Mouse (Mus musculus): ENCODE data around the gene Plk1. TPM values are rescaled to one million over a fixed set of nuclear protein-coding genes. Genes with fewer than 3 reads are reported as not detected.

Plk1 gene
- polyA plus RNA-seq, 1 experiment from 2014 or later, result 46.6 TPM

DNA sequence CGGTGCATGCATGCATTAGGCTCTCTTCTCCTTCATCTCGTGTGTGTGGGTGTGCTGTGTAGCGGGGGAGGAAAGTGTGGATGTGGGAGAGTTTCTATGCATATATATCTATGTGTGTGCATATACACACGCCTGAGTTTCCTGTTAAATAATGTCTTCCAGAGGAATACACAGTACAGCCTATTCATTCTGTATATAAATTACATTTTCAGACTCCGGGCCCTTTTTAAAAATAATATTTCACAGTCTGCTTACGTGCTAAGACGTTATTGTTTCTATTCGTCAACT, 26.0 kb upstream of the Plk1 start:
- WGBS, result 18% methylated on average over 8 of the region's 8 CpGs
- no peak for ATAC-seq (replicated peaks; ENCODE audit: low FRiP score, low read depth)

DNA sequence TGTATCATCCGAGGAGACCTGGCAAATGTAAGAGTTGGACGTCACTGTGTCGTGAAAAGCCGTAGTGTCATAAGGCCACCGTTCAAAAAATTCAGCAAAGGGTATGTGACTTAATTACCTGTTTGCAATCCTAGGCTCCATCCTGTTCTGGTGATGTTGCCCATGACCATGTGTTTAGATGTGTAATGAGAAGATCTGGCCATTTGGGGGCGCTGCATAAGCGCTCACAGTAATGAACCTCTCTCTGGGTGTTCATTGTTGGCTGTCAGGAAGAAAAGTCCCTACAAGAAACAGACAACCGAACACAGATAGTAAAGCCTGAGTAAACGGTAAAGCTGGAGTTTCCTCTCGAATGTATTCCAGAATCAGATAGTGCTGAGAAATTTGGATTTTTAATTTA, 24.2 kb upstream of the Plk1 start:
- peak; percentile 15 for DNase-seq (ENCODE audit: low spot score)
- WGBS, result 73% methylated on average over 10 of the region's 10 CpGs

More for the DNA sequence above, 26.0 kb upstream of the Plk1 start:
- H3K4me2 ChIP-seq (ENCODE audit: low read length), result peak overlapping the region; percentile 69
- H3K27me3 ChIP-seq (ENCODE audit: insufficient read depth, low read length), result no peaks in the 10 kb centered on the region
- TF ChIP-seq CTCF (IDR thresholded peaks at IDR 0.05; ENCODE audit: low read depth), result no peak
- H3K9ac ChIP-seq (ENCODE audit: low read depth, low read length), result peak overlapping the region; percentile 65
- DNase-seq (ENCODE audit: low spot score), result no peak
- H3K36me3 ChIP-seq (ENCODE audit: insufficient read depth, low read length), result peaks cover 11% of the 10 kb centered on the region; the same call in 1 of the 2 replicates
- peak overlapping the region; percentile 88 for H3K4me3 ChIP-seq (replicated peaks; ENCODE audit: low read depth, low read length)
- peak overlapping the region; percentile 70 for H3K27ac ChIP-seq
- H3K4me1 ChIP-seq (replicated peaks; ENCODE audit: insufficient read depth, low read length), result no peaks in the 10 kb centered on the region
- no peaks in the 10 kb centered on the region for H3K9me3 ChIP-seq (replicated peaks; ENCODE audit: low read length)

DNA sequence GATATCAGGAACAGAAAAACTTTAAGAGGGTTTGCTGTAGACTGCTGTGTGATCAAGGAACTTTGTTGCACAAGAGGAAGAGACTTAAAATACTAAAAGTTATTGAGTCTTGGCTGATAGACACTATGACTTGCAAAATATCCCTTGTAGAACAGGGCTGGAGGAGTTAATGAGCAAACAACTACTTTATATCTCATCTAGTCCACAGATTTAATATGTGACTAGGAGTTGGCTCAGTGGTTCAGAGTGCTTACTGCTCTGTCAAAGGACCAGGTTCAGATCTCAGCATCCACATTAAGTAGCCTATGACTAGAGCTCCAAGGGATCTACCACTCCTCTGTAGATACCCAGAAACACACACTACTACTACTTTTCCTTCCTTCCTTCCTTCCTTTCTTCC, 22.2 kb upstream of the Plk1 start:
- Histone ChIP-seq H3K4me2 (ENCODE audit: low read length) (no peak overlapping the region), H3K4me3 (replicated peaks; ENCODE audit: low read depth, low read length) (no peak overlapping the region), H3K4me1 (replicated peaks; ENCODE audit: insufficient read depth, low read length) (no peaks in the 10 kb centered on the region), H3K27ac (no peak overlapping the region), H3K9me3 (replicated peaks; ENCODE audit: low read length) (no peaks in the 10 kb centered on the region), H3K9ac (ENCODE audit: low read depth, low read length) (no peak overlapping the region), H3K36me3 (ENCODE audit: insufficient read depth, low read length) (peaks cover 45% of the 10 kb centered on the region), H3K27me3 (ENCODE audit: insufficient read depth, low read length) (no peaks in the 10 kb centered on the region)
- ATAC-seq (replicated peaks; ENCODE audit: low FRiP score, low read depth) (no peak), DNase-seq (ENCODE audit: low spot score) (no peak)
- no peak for TF ChIP-seq CTCF (IDR thresholded peaks at IDR 0.05; ENCODE audit: low read depth)

More for the DNA sequence above, 24.2 kb upstream of the Plk1 start:
- H3K4me2 ChIP-seq (ENCODE audit: low read length), result no peak overlapping the region
- H3K27ac ChIP-seq, result no peak overlapping the region
- no peak overlapping the region for H3K4me3 ChIP-seq (replicated peaks; ENCODE audit: low read depth, low read length)
- H3K4me1 ChIP-seq (replicated peaks; ENCODE audit: insufficient read depth, low read length), result no peaks in the 10 kb centered on the region
- H3K27me3 ChIP-seq (ENCODE audit: insufficient read depth, low read length), result no peaks in the 10 kb centered on the region
- peaks cover 29% of the 10 kb centered on the region; the same call in 1 of the 2 replicates for H3K36me3 ChIP-seq (ENCODE audit: insufficient read depth, low read length)
- H3K9ac ChIP-seq (ENCODE audit: low read depth, low read length), result no peak overlapping the region
- ATAC-seq (replicated peaks; ENCODE audit: low FRiP score, low read depth), result no peak
- H3K9me3 ChIP-seq (replicated peaks; ENCODE audit: low read length), result no peaks in the 10 kb centered on the region
- TF ChIP-seq CTCF (IDR thresholded peaks at IDR 0.05; ENCODE audit: low read depth), result peak; percentile 45; the same call in 1 of the 2 replicates

DNA sequence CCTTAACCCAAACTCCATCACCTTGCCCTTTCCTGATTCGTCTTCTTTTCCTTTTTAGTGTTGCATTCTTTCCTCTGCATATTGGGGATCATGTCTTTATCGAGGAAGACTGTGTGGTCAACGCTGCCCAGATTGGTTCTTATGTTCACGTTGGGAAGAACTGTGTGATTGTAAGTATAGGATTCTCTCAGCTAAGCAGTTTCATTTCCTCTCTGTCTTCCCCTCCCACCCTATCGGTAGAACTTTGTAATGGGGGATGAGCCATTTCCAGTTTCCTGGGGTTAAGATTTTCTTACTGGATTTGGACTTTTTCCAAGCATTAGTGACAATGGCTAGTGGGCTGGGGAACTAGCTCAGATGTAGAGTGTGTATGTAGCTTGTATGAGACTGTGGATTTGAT, 21.0 kb upstream of the Plk1 start:
- H3K4me1 ChIP-seq (replicated peaks; ENCODE audit: insufficient read depth, low read length), result no peaks in the 10 kb centered on the region
- 84% methylated on average over 5 of the region's 5 CpGs for WGBS
- ATAC-seq (replicated peaks; ENCODE audit: low FRiP score, low read depth), result no peak

DNA sequence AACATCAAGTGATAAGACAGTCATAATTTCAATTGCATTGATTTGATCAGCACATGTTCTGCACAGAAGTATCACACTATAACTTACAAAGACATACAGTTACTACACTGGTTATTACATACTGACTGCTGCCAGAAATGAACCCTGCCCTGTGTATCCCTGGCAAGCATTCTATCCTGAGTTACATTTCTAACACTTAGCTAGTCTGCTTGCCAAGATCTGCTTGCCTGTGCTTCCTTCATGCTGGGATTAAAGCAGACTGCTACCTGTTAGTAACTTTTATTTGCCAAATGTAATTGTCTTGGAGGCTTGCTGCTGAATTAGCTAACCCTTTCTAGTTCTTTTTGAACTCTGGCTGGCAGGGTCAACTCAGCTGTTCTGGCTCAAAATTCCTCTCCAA, 18.2 kb upstream of the Plk1 start:
- no peaks in the 10 kb centered on the region for H3K4me1 ChIP-seq (replicated peaks; ENCODE audit: insufficient read depth, low read length)
- H3K4me2 ChIP-seq (ENCODE audit: low read length), result no peak overlapping the region
- H3K9me3 ChIP-seq (replicated peaks; ENCODE audit: low read length), result no peaks in the 10 kb centered on the region
- no peak for TF ChIP-seq CTCF (IDR thresholded peaks at IDR 0.05; ENCODE audit: low read depth)
- H3K9ac ChIP-seq (ENCODE audit: low read depth, low read length), result no peak overlapping the region
- ATAC-seq (replicated peaks; ENCODE audit: low FRiP score, low read depth) (no peak), DNase-seq (ENCODE audit: low spot score) (no peak)
- peaks cover 64% of the 10 kb centered on the region for H3K36me3 ChIP-seq (ENCODE audit: insufficient read depth, low read length)
- no peak overlapping the region for H3K27ac ChIP-seq
- no peak overlapping the region for H3K4me3 ChIP-seq (replicated peaks; ENCODE audit: low read depth, low read length)
- no peaks in the 10 kb centered on the region for H3K27me3 ChIP-seq (ENCODE audit: insufficient read depth, low read length)

More for the DNA sequence above, 21.0 kb upstream of the Plk1 start:
- H3K27me3 ChIP-seq (ENCODE audit: insufficient read depth, low read length), result no peaks in the 10 kb centered on the region
- H3K36me3 ChIP-seq (ENCODE audit: insufficient read depth, low read length), result peaks cover 52% of the 10 kb centered on the region
- no peak overlapping the region for H3K4me2 ChIP-seq (ENCODE audit: low read length)
- no peak for TF ChIP-seq CTCF (IDR thresholded peaks at IDR 0.05; ENCODE audit: low read depth)
- H3K9me3 ChIP-seq (replicated peaks; ENCODE audit: low read length), result no peaks in the 10 kb centered on the region
- H3K9ac ChIP-seq (ENCODE audit: low read depth, low read length), result no peak overlapping the region
- no peak overlapping the region for H3K27ac ChIP-seq
- no peak for DNase-seq (ENCODE audit: low spot score)
- no peak overlapping the region for H3K4me3 ChIP-seq (replicated peaks; ENCODE audit: low read depth, low read length)

DNA sequence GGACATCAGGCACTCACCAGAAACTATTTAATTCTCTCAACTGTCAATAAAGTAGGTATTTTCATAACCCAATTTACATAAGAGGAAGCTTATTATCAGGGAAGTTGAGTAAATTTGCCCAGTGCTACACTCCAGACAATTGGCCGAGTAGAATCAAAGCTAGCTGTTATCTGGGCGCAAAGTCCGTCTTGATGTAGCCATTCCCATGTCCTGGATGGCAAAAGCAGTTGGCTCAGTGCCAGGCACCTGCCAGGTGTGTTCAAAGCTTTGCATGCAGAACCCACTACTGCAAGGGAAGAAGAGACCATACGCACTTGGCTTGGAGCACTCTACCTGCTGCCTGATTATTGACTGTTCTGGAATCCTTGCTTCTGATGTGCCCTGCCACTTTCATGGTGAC, 6.8 kb upstream of the Plk1 start:
- no peak overlapping the region for H3K9ac ChIP-seq (ENCODE audit: low read depth, low read length)
- DNase-seq (ENCODE audit: low spot score) (no peak), ATAC-seq (replicated peaks; ENCODE audit: low FRiP score, low read depth) (no peak)
- no peak overlapping the region for H3K4me2 ChIP-seq (ENCODE audit: low read length)
- H3K9me3 ChIP-seq (replicated peaks; ENCODE audit: low read length), result no peaks in the 10 kb centered on the region
- WGBS, result 86% methylated on average over 4 of the region's 4 CpGs
- peaks cover 15% of the 10 kb centered on the region; the same call in 1 of the 2 replicates for H3K36me3 ChIP-seq (ENCODE audit: insufficient read depth, low read length)
- no peaks in the 10 kb centered on the region for H3K27me3 ChIP-seq (ENCODE audit: insufficient read depth, low read length)
- no peak overlapping the region for H3K4me3 ChIP-seq (replicated peaks; ENCODE audit: low read depth, low read length)
- H3K27ac ChIP-seq, result no peak overlapping the region
- no peak for TF ChIP-seq CTCF (IDR thresholded peaks at IDR 0.05; ENCODE audit: low read depth)
- no peaks in the 10 kb centered on the region for H3K4me1 ChIP-seq (replicated peaks; ENCODE audit: insufficient read depth, low read length)

DNA sequence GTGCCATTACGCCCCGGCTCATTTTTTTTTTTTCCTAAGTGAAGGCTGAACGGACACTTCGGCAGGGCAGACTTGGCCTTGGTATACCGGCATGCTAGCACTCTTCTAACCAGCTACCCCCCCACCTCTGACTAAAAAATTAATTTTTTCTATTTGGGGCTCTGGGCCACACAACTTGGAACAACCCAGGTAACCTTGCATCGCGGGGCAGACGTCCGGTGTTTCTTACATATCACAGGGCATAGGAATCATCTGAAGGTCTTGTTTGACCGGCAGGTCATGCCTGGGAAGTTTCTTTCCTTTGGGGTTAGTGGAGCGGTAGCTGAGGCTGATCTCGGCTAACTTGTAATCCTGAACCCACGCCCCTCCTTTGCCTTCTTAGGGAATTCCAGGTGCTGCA, 751 bp upstream of the Plk1 start:
- H3K27ac ChIP-seq, result peak overlapping the region; percentile 80
- H3K9ac ChIP-seq (ENCODE audit: low read depth, low read length), result peak overlapping the region; percentile 68
- H3K36me3 ChIP-seq (ENCODE audit: insufficient read depth, low read length), result peaks cover 3% of the 10 kb centered on the region; the same call in 1 of the 2 replicates
- 0 out of 2 replicates have a peak, but pooled peaks cover 14% of the 10 kb centered on the region for H3K4me1 ChIP-seq (replicated peaks; ENCODE audit: insufficient read depth, low read length)
- H3K9me3 ChIP-seq (replicated peaks; ENCODE audit: low read length), result no peaks in the 10 kb centered on the region
- 3% methylated on average over 13 of the region's 13 CpGs for WGBS
- no peaks in the 10 kb centered on the region for H3K27me3 ChIP-seq (ENCODE audit: insufficient read depth, low read length)
- TF ChIP-seq CTCF (IDR thresholded peaks at IDR 0.05; ENCODE audit: low read depth), result no peak
- peak overlapping the region; percentile 91 for H3K4me2 ChIP-seq (ENCODE audit: low read length)
- DNase-seq (ENCODE audit: low spot score) (no peak), ATAC-seq (replicated peaks; ENCODE audit: low FRiP score, low read depth) (peak; percentile 27; the same call in 1 of the 2 replicates)
- H3K4me3 ChIP-seq (replicated peaks; ENCODE audit: low read depth, low read length), result peak overlapping the region; percentile 65
